Mouse (Mus musculus) urinary bladder, postnatal 25 days (tissue): Measurements from ENCODE around the gene Prdm16.
A peak's percentile ranks its signal among the peaks of the same experiment; 100 is the strongest.

Source experiments
- DNase-seq: peaks from one replicate; pipeline ENCODE4 v3.0.0; 2022; ENCODE audit warnings: low spot score

Gene Prdm16

DNA sequence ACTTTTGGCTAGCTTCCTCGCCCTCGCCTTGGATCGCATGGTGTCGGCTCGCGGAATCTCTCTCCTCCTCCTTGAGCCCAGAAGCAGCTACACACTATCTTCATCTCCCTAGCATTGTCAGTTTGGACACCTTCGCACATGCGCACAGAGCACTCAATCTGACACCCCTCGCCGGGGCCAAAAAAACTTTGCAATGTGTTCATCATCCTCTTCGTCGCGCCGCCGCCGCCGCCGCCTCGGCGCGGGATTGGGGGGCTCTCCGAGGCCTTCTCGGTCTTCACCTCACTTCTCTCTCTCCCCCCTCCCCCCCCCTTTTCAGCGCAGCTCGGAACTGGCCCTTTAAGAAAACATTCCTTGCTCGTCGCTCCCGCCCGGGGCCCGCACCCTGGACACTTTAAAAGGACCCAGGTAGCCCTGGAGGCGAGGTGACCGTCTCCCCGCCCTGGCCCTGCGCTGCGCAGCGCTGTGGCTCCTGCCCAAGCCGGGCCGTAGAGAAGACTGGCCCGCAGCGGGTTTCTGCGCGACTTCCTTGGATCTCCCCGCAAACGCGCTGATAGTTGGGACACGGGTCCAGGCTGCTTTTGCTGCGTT, at the start of gene Prdm16:
Gene Prdm16 (minus strand): TSS at position 153 of the 591 bp plus-strand sequence.
- DNase-seq = peak; percentile 23

DNA sequence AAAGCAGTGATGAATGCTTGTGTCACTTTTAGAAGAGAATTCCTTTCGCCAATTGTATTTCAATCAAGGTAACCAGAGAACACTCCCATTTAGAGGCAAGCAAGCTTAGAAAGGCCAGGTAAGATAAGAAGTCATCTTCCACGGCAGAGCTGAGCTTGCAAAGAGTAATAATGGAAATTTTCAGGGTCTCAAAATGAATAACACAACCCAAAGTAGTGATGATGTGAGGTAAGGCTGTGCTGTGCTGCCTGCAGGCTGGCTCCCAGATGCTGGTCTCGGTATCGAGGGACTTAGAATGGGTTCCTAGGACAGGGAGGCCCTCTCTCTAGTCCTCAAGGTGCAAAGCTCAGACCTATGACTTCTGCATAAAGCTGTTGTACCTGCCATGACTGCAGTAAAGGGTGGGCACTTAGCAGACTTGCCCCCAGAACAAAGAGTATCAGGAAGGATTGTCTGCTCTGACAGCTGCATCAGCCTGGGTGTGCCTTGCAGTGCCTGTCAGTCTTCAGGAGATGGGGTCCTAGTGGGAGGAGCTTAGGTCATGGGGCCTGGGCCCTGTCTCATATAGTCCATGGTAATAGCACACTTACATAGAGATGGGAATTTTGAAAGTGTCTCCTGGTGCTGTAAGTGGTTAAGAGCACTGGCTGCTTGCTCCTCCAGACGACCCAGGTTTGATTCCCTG, 46.5 kb upstream of the Prdm16 start:
- no peak for DNase-seq

DNA sequence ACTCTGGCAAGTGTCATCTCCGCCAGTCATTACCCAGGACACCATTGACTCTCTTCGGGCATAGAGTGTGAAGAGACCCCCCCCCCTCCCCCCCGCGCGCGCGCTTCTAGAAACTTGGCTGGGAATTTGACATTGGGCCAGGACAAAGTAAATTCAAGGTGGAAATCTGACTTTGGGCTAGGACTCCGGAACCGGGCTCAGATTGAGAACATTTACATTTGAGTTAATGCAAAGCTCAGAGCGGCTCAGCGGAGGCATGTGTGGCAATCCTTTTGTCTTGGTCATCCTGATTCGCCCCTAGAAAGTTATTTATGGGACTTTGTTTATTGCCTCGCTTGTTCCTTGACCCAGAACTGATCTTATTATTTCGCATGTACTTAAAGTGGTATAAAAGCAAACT, 45.6 kb upstream of the Prdm16 start:
- DNase-seq = no peak

DNA sequence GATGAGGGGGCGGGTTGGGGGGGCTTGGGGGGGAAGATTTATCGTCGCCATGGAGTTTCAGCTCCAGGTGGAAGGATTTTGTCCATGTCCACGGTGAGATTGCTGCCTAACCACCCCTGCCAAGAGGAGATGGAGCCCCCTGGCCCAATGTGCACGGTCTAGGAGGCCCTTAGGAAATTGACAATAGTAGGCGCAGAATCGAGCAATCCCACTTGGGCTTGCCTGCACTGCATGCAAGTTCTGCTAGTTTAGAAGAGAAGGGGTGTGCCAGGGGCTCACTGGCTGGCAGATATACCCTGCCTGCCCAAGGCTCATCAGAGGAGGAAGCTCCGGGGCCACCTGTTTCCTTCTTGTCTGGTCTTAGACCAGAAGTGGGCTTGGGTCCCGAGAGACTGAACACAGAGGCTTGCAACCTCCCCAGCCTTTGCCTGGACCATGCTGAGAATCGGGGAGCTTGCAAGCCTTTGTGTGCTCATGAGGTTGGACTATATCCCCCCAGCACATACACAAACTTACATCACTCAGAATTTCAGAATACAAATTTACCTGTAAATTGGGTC, 38.8 kb upstream of the Prdm16 start:
- no peak for DNase-seq

DNA sequence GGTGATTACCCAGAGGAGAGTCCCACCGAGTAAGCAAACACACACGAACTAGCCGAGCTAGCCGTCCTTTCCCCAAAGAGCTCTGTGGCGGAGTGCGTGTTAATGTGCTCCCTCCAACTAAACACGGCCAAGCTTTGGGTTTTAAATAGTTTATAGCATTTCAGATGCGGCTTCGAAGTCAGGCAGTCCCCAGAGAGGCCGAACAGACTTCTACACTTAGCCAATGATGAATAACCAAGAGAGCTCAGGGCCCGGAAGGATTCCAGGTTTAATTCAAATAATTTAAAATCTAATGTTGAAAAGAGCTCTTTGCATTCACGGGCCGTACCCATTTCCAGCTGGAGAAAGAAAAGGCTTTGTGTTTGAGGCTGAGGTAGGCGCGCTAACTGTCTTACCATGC, 38.3 kb upstream of the Prdm16 start:
- no peak for DNase-seq

DNA sequence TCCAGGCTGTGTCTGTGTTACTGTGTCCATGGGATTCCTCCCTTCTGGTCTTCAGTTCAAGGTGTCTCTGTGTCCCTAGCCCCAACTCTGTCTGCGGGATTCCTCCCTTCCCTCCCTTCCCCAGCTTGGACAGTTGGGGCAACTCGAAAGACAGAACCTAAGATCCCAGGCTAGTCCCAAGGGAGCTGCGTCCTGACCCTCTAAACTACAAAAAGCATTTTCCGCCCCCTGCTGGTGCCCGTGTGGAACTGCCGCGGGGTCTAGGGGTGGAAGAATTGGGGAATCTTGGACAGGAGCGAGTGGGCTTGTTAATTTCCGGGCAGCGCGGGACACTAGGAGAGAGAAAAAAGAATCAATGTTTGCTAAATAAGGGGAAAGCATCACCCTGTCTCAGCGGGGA, 37.9 kb upstream of the Prdm16 start:
- DNase-seq = peak; percentile 51

DNA sequence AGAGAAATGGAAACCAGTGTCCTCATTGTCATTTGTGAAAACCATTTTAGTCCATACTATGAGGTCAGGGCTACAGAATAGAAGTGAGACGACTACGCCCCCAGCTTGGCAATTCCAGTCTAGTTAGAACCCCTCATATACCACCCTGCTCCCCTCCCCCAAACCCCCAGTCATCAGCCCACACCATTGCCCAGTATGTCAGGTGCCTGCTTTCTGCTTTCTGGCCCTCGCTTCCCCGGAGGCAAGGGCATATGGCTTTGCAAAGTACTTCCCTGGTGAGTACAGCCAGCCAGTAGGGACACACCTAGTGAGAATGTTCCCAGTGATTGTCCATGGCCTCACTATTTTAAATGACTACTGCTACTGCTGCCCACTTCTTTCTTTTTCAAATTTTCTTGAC, 37.3 kb upstream of the Prdm16 start:
- no peak for DNase-seq

DNA sequence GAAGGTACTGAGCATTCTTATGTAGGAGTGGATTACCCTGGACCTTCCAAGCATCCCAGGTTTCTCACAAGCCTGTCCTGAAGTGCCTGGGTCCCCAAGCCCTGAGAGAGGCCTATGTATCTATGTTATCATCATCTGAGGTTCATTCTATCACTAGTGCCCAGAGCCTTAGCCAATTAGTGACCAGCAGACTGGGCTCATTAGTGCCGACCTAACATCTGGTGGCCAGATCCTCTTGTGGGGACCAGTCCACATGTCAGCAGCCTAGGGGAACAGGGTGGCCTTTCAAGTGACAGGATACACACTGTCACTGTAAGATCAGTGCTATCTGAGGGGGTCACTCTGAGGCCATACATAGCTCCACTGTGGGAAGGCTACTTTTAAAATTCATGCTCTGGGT, 35.4 kb upstream of the Prdm16 start:
- DNase-seq = no peak

DNA sequence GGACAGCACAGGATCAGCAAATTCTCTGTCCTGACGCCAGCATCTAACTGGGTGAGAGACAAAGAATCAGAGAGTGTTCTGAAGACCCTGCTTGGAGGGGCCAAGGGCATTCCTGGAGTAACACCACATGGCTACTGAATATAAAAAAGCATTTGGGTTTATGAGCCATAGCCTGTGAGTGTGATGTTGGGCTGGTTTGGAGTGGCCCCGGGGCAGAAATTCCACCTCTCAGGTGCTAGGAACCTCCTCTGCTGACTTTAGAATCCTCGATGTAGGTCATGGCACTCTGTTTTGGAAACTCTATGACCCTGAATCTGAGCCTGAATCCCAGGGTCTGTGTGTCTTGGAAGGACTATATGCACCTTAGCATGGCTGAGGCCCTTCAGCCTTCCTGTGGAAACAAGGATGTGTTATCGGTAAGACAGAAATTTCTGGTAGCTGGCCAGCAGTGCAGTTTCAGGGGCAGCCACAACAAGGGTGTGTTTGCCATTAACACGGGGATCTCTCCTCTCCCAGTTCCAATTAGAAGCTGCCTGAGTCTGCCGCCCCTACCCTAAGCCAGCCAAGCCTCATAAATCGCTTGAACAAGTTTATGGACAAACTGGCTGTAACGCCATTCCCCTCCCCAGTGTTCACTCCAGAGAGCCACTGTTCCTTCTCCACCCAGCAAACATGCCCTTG, 34.7 kb upstream of the Prdm16 start:
- DNase-seq = no peak

DNA sequence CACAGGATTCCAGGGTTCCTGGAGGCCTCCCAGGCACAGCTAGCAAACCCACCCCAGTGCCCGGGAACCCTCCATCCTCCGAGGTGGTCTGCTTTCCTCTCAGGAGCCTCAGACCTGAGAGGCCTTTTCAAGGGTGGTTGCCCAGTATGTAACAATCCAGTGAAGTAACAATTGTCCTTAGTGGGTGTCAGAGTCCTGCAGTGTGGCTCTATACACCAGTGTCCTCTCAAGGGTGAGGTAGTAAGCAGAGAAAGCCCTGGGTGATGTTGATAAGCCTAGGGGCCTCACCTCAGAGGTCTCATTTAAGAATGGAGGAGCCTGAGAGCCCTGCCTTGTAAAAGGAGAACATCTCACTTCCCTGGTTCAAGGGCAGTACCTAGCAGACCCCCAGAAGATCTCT, 31.1 kb upstream of the Prdm16 start, which contains the start of gene Actrt2:
Gene Actrt2 (minus strand): TSS at position 101 of the 400 bp plus-strand sequence.
- no peak for DNase-seq

DNA sequence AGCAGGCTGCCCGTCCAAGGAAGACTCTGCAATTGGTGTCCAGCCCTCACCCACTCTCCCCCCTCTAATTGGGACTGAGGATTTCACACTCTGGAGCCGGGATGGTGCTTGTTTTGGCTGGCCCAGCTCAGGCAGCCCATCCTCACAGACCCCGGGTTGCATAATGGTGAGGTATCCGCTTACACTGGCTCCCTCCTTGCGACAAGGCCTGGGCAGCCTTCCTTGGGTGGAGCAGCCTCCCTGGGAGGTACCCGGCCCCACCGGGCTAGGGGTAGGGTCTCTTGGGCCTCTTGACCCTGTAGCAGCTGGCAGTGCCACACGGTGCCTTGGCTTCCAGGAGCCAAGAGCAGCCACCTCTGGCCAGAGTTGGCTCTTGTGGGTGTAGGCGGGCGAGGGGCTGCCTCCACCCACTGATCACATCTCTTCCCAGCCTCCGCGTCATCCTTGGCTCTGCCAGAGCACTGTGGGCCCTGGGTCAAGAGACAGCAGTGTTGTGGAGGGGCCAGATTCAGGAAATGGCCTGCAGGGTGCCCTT, 26.1 kb upstream of the Prdm16 start:
- no peak for DNase-seq

DNA sequence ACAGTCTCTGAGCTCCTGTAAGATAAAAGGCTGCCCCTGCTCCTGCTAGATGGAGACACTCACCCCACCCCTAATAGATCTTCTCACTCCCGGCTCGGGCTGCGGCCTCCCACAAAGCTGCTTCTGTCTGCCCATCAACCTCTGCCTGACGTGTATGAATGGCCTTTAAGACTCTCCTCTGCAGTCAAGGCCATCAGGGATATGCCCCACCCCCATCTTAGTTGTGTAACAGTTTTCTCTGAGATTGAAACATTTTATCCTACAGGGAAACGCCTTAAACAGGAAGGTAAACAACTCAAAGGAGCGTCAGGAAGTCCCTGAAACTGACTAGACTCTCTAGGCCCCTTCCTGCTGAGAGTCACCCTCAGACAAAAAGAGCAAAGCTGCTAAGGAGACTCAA, 24.6 kb upstream of the Prdm16 start:
- no peak for DNase-seq

DNA sequence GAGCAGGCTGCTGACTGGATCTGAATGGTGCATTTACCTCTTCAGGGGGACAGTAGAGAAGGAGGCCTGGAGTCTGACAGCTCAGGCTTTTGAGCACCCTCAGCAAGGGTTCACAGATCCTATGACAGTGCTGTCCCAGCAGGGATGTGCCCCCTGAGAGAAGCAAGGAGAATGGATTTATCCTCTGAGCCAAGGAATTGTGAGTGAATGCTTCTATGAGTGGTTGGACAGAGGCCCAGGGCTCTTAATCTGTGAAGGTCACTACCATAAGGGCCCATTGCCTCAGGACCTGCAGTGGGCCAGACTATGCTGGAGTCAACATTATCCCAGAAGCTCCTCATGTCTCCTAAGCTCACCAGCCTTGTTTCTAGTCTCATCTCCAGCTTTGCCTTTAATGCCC, 23.4 kb upstream of the Prdm16 start:
- DNase-seq = no peak

DNA sequence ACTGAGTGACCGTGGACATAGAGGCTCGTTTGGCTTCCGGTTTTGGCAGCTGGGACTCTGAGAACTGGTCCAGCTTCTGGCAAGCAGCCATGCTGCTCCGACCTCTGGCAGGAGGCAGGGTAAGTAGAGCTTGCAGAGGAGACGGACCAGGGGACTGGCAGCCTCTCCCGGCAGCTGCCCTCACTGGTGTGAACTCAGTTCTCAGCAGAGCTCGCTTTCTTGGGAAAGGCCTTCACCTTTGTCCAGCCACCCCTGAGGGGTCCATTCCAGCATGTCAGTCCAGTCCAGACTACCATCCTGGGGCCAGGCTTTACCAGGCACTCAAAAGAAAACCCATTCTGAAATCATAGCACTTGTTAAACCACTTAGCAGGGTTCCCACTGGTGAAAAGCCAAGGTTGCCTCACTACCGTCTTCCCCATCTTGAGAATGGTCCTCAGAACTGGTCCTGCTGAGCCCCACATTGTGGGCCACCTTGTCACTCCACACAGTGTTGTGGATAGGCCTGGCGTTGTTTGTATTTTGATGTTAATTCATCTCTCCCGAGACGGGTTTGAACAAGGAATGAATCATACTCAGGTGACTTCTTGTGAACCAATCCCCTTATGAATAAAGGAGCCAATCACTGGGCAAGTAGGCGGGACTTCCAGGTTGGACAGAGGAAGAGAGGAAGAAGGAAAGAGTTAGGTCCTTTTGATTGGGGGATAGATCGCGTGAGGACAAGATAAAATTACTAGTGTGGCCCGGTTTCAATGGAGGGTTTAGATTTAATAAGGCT, 18.6 kb upstream of the Prdm16 start:
- no peak for DNase-seq

DNA sequence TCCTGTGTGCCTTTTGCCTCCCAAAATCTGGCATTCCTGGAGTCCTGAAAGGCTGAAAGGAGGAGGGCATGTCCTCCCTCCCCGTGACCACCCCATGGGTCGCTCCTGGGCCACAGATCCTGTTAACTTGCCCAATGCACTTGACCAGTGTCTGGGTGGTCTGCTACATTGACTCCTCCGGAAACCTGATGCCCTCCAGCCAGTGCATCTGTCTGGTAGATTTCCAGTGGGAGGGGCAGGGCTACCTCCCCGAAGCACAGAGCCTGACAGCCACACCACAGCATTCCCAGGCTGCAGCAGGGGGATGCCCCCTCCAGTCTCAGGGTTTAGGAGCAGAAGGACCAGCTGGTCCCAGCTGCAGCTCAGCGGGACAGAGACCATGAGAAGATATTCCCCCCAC, 15.8 kb upstream of the Prdm16 start:
- DNase-seq = no peak

DNA sequence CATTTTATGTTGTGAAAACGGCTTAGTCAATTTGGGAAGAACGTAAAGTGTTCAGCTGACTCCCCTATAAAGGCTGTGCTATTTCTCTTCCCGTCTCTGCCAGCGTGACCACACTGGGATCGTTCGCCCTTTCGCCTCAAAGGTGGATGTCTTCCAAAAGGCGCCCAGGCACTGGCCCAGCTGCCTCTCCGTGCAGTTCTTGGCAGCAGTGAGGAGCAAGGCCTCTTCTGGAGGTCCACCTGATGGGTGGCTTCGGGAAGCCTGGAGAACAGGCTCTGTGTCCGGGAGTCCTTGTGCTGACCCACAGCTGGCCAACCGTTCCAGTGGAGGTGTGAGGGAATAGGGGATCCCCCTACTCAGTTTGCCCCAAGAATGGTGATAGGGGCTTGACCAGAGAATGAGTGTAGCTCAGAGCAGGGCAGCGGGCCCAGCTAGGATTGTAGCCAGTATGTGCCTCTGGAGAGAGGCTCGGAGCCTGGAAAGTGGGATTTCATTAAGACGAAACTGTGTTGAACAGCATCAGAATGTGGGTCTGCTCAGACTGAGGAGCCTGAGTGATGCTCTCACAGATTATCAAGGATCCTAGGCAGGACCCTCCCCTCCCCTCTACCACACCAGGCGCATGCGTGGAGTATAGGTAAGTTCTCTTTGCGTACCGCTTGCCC, 12.5 kb upstream of the Prdm16 start:
- DNase-seq = no peak

DNA sequence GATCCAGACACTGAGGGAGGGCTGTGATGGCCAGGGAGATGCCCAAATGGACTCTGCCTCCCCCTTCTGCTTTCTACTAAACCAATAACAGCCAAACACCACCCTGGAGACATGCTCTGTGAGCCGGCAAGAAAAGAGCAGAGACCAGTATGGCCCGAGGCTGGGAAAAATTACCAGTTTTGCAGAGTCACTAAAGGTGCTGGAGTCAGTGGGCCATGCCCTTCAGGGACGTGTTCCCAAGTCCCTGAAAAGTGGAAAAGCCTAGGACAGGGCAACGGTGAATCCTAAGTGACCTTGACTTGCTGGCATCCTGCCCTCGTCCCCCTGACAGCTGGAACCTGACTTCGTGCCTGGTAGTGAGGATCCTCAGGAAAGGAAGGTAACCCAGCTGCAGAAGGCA, 5.8 kb upstream of the Prdm16 start:
- DNase-seq = no peak

DNA sequence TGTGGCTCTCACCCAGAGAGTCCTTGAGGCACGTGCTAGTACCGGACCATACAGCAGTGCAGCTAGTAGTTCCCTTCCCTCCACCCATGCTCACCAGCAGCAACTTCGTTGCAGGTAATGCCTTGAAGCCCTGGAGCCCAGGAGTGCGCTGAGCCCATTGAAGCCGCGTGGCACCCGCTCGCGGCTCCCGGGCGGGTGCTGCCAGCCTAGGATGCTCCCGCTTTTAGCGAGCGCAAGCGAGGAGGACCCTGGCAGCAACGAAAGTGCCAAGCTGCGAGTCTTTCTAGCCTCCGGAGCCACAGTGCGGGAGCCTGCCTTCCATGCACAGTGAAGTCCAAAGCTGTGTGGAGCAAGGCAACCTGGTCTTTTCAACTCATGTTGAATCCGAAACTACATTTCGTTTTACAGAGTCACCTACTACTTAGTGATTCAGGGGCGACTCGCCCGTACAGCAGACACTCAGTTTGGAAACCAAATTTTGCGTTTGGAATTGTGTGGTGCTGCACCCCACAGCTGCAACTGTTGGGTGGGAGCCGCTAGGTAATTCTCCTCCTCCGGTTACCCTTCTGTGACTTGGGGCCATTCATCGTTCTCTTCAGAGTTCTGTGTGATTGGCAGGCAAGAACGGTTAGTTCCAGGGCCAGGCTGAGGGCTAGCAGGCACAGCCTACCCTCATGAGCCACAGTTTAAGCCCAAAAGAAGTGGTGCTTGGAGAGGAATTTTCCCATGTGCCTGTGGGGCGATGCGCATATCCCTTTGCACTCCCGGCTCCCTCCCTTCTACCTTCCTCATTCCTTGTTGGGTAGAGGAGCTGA, 4.8 kb upstream of the Prdm16 start:
- no peak for DNase-seq

DNA sequence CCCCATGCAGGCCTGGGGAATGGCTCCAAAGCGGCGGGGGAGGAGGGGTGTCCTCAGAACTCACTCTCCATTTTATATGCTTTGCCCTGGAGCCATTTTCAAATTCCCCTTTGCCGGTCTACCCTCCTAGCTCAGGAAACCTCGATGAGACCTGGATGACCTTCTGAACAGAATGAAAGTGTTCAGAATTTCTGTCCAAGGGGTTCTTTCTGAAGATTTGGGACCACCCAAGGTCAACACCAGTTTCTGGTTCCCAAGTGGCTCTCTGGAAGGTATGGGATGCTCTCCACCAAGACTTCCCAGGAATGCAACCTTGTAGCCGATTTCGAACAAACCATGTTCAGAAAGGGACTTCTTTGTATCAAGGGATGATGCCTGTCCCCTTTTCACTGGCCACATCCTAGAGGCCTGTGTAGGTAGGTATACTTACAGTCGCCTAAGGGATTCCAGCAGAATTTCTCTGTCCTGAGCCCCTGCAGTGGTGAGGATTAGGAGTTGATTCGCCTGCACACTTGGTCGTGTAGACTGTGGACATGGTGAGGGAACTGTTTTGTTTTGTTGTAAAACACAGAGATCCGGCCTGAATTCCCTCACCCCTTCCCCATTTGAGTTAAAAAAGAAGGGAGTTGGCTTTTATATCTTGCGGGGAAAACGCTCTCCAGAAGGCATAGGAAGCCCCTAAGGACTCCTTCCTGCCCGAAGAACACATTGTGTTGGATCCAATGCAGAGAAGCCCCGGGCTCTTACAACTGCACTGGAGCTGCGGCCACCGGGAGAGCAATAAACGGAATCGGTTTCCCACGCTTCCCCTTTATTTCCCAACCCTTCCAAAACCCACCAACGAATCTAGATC, 4.0 kb upstream of the Prdm16 start:
- no peak for DNase-seq
